Mouse (Mus musculus) stomach, embryonic 14.5 days (tissue): ENCODE results near the gene Sf3b3. TPM values are rescaled to one million over a fixed set of nuclear protein-coding genes. Genes with fewer than 3 reads are reported as not detected.

Experiments used
- ATAC-seq: fragments of 200-750 bp; cut with Nextera tagmentation; 2 replicates; pipeline ENCODE4 v1.8.0; 2017; ENCODE audit warnings: low read depth, moderate TSS enrichment; ENCODE audit not compliant: insufficient number of reproducible peaks, insufficient read depth, low FRiP score
- H3K27ac ChIP-seq: fragments of 300-500 bp; sonication (generic); 2 replicates; pipeline ENCODE4 v1.5.1; 2014; ENCODE audit warnings: mild to moderate bottlenecking, low read length, moderate library complexity, mixed read lengths
- H3K27me3 ChIP-seq: fragments of 300-500 bp; sonication (generic); 2 replicates; pipeline ENCODE4 v1.6.1; 2014; ENCODE audit warnings: low read length, control low read depth, mixed read lengths; ENCODE audit not compliant: control insufficient read depth, insufficient read depth
- H3K36me3 ChIP-seq: fragments of 300-500 bp; sonication (generic); 2 replicates; pipeline ENCODE4 v1.6.1; 2014; ENCODE audit warnings: mild to moderate bottlenecking, control low read depth, low read length, moderate library complexity, mixed read lengths; ENCODE audit not compliant: control insufficient read depth, insufficient read depth
- H3K4me1 ChIP-seq: fragments of 300-500 bp; sonication (generic); 2 replicates; pipeline ENCODE4 v1.6.1; 2014; ENCODE audit warnings: low read length, control low read depth, mixed read lengths; ENCODE audit not compliant: control insufficient read depth, insufficient read depth
- H3K4me2 ChIP-seq: fragments of 300-500 bp; sonication (generic); replicated peaks from 2 replicates; pipeline ENCODE4 v1.6.1; 2014; ENCODE audit warnings: low read depth, low read length, control low read depth
- H3K4me3 ChIP-seq: fragments of 300-500 bp; sonication (generic); 2 replicates; pipeline ENCODE4 v1.5.1; 2014; ENCODE audit warnings: low read depth, low read length, control low read depth
- H3K9ac ChIP-seq: fragments of 300-500 bp; sonication (generic); replicated peaks from 2 replicates; pipeline ENCODE4 v1.6.1; 2014; ENCODE audit warnings: low read depth, mild to moderate bottlenecking, control low read depth, low read length, moderate library complexity, mixed read lengths
- H3K9me3 ChIP-seq: fragments of 300-500 bp; sonication (generic); 2 replicates; pipeline ENCODE4 v1.6.1; 2016; ENCODE audit warnings: low read depth, low read length, control low read depth; ENCODE audit not compliant: control insufficient read depth
- WGBS: fragments of 180-500 bp; shearing (Covaris S2); extraction: QIAGEN DNeasy Blood & Tissue Kit; methylation state at CpG from one replicate; pipeline ENCODE4 v1.1.7; 2014; 5-methylcytosine and 5-hydroxymethylcytosine counted together
- polyA plus RNA-seq: library from polyadenylated mRNA; unstranded; fragments of >200 nt; fragmentation: Nextera tagmentation; extraction: Ambion mirVana; gene quantifications from 2 replicates; pipeline ENCODE4 v1.2.1, GENCODE M21; 2014

The Sf3b3 gene
- polyA plus RNA-seq, 1 experiment from 2014 or later, result 148 TPM

DNA sequence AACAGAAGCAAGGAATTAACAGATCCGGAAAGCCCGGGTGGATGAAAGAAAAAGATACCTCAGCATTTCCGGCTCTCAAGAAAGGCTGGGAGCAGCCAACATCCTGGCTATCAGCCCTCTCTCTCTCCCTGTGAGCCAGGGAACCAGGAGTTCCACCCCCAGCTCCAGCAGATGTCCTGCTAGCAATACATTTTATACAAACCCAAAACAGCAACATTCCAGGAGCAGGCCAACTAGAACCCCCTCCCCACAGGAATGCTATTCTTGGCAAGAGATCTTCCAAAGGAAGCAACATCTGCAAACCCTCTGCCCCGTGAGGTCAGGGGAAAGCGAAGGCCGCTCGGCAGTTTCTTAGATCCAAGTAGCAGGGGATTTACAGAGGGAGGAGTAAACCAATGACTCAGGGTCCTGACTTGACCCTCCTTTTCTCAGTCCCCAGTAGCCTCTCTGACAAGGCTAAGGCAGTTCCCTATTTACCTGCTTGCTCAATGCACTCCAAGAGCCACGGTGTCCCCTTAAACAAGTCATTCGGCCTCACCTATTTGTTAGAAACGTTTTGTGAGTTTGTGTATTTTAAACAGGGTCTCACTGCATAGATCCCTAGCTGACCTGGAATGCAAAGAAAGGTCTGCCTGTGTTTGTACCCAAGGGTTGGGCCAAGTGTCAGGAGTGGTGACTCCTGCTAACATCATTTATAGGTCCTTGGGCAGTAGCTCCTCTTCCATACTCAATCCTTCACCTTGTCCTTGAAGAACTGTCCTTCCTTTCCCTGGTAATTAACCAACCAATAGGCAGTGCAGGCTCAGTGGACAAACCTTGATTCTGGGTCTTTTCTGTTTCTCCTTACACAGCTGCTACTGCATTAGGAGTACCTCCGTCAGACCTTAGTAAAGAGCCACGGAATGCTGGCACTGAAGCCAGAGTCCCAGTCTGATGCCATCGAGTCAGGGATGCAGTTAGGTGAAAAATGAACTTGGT, 37.8 kb downstream of the Sf3b3 start:
- Histone ChIP-seq H3K27ac (peak overlapping the region; percentile 64; the same call in 1 of the 2 replicates), H3K4me1 (peaks cover 8% of the 10 kb centered on the region; the same call in 1 of the 2 replicates), H3K9ac (no peak overlapping the region), H3K9me3 (no peaks in the 10 kb centered on the region), H3K4me2 (no peak overlapping the region), H3K36me3 (peaks cover 46% of the 10 kb centered on the region), H3K27me3 (no peaks in the 10 kb centered on the region), H3K4me3 (no peak overlapping the region)
- ATAC-seq, result peak; percentile 35; the same call in 1 of the 2 replicates
- WGBS, result 41% methylated on average over 13 of the region's 13 CpGs

GRCm38 (mm10) chr8:110806146-110806545, 40.4 kb downstream of the Sf3b3 start:
- Histone ChIP-seq H3K4me2 (no peak overlapping the region), H3K9me3 (no peaks in the 10 kb centered on the region), H3K9ac (no peak overlapping the region), H3K27ac (no peak overlapping the region), H3K4me3 (no peak overlapping the region), H3K27me3 (no peaks in the 10 kb centered on the region), H3K36me3 (peaks cover 20% of the 10 kb centered on the region), H3K4me1 (peaks cover 8% of the 10 kb centered on the region; the same call in 1 of the 2 replicates)
- ATAC-seq, result no peak
- WGBS, result 67% methylated on average over 1 of the region's 1 CpGs

- H3K27me3 ChIP-seq, result no peaks in the 10 kb centered on the region
- ATAC-seq, result peak; percentile 24; the same call in 1 of the 2 replicates
- 21% methylated on average over 12 of the region's 12 CpGs for WGBS
- H3K9ac ChIP-seq, result no peak within 1 kb of the TSS
- H3K4me3 ChIP-seq, result no peak within 1 kb of the TSS
- no peak within 1 kb of the TSS; the same call in 1 of the 2 replicates for H3K27ac ChIP-seq
- H3K36me3 ChIP-seq, result peaks cover 16% of the 10 kb centered on the region
- H3K9me3 ChIP-seq, result no peaks in the 10 kb centered on the region
- H3K4me1 ChIP-seq, result peaks cover 8% of the 10 kb centered on the region; the same call in 1 of the 2 replicates
- H3K4me2 ChIP-seq, result peak within 1 kb of the TSS; percentile 31
These were observed 40.9 kb downstream of the Sf3b3 start, which contains the start of gene Il34 for GRCm38 (mm10) chr8:110805669-110806068. Gene Il34, minus strand, starts transcription at chr8:110805924.

GRCm38 (mm10) chr8:110804825-110805514, 41.6 kb downstream of the Sf3b3 start:
- H3K27me3 ChIP-seq, result no peaks in the 10 kb centered on the region
- no peak overlapping the region; the same call in 1 of the 2 replicates for H3K4me2 ChIP-seq
- no peak overlapping the region; the same call in 1 of the 2 replicates for H3K27ac ChIP-seq
- peaks cover 9% of the 10 kb centered on the region for H3K36me3 ChIP-seq
- no peak for ATAC-seq
- no peak overlapping the region for H3K9ac ChIP-seq
- peaks cover 8% of the 10 kb centered on the region; the same call in 1 of the 2 replicates for H3K4me1 ChIP-seq
- no peak overlapping the region for H3K4me3 ChIP-seq
- no peaks in the 10 kb centered on the region for H3K9me3 ChIP-seq
- 32% methylated on average over 3 of the region's 3 CpGs for WGBS

- Histone ChIP-seq H3K9ac (no peak overlapping the region), H3K9me3 (no peaks in the 10 kb centered on the region), H3K4me3 (no peak overlapping the region), H3K27me3 (no peaks in the 10 kb centered on the region), H3K27ac (no peak overlapping the region), H3K36me3 (no peaks in the 10 kb centered on the region), H3K4me1 (peaks cover 2% of the 10 kb centered on the region; the same call in 1 of the 2 replicates), H3K4me2 (no peak overlapping the region)
- no peak for ATAC-seq
- 80% methylated on average over 9 of the region's 9 CpGs for WGBS
These were observed 42.7 kb downstream of the Sf3b3 start for GRCm38 (mm10) chr8:110803856-110804255.

DNA sequence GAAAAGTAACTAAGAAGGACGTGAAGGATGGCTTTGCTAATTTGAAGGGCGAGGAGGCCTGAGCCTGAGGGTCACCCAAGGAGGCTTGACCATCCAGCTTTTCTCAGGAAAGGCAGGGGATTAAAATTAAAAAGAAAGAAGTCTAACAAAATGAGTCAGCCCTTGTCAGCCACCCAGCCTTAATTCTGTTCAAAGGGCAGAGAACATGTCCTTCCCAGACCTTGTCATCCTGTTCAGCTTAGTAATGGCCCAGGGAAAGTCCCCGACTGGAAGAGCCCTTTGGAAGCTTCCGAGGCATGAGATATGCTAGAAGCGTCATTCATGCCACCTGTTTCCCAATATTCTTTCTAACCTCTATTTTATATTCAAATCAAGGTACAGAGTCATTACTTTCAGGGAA, 43.6 kb downstream of the Sf3b3 start:
- Histone ChIP-seq H3K9me3 (no peaks in the 10 kb centered on the region), H3K27me3 (no peaks in the 10 kb centered on the region), H3K9ac (no peak overlapping the region), H3K4me2 (no peak overlapping the region), H3K4me1 (no peaks in the 10 kb centered on the region), H3K27ac (no peak overlapping the region), H3K4me3 (no peak overlapping the region), H3K36me3 (no peaks in the 10 kb centered on the region)
- no peak for ATAC-seq
- WGBS, result 82% methylated on average over 5 of the region's 5 CpGs

DNA sequence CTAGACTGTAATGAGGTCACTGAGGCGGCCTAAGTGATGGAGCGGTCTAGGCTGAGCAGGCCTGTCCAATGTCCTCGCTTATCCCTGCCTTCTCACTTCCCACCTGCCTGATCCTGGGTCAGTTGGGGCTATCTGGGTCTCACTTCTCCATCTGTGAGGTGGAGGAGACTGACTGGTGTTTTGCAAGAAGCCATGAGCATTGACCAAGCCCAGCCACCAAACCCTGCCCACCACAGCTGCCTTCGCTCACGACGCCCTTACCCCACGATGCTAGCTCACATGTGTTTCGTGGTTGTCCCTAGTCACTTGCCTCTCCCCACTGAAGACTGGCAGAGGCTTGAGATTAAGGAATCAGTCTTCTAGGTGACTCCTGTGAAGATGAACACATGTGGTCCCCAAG, 49.5 kb downstream of the Sf3b3 start:
- no peak overlapping the region for H3K9ac ChIP-seq
- no peaks in the 10 kb centered on the region for H3K9me3 ChIP-seq
- H3K4me2 ChIP-seq, result no peak overlapping the region
- WGBS, result 95% methylated on average over 8 of the region's 8 CpGs
- no peak overlapping the region for H3K4me3 ChIP-seq
- no peak overlapping the region for H3K27ac ChIP-seq
- ATAC-seq, result no peak
- H3K27me3 ChIP-seq, result no peaks in the 10 kb centered on the region
- H3K4me1 ChIP-seq, result peaks cover 10% of the 10 kb centered on the region
- no peaks in the 10 kb centered on the region for H3K36me3 ChIP-seq

GRCm38 (mm10) chr8:110794363-110794965, 52.1 kb downstream of the Sf3b3 start:
- H3K27me3 ChIP-seq, result no peaks in the 10 kb centered on the region
- H3K4me1 ChIP-seq, result peaks cover 10% of the 10 kb centered on the region
- H3K27ac ChIP-seq, result no peak overlapping the region
- H3K4me3 ChIP-seq, result no peak overlapping the region
- H3K9me3 ChIP-seq, result no peaks in the 10 kb centered on the region
- no peak overlapping the region for H3K9ac ChIP-seq
- no peaks in the 10 kb centered on the region for H3K36me3 ChIP-seq
- H3K4me2 ChIP-seq, result no peak overlapping the region
- 89% methylated on average over 7 of the region's 7 CpGs for WGBS
- ATAC-seq, result no peak
